12 mouse cellular contexts compared by ENCODE assay signal in genomic region chr5:65678826-65679225, GRCm38 (mm10). TPM values are rescaled to one million over a fixed set of nuclear protein-coding genes. Genes with fewer than 3 reads are reported as not detected.
DNase-seq lines count a peak whose midpoint lies in the region; ATAC-seq and TF ChIP-seq lines count a peak whose summit lies in the region.
"Had no signal": no experiment of that assay in that cellular context is flagged by ENCODE, and none has a peak within 500 bp of the region (broad histone marks: within the 10 kb centered on the region; RNA-seq: fewer than 3 reads in every experiment).

No protein-coding gene starts in this region.

- H3K27me3 ChIP-seq in ES-Bruce4 (ENCODE audit: control insufficient read depth, insufficient read depth, low read length, poor library complexity, severe bottlenecking), result no peaks in the 10 kb centered on the region
- H3K27me3 ChIP-seq in heart, embryonic 13.5 days (replicated peaks), result no peaks in the 10 kb centered on the region
- H3K27me3 ChIP-seq in intestine, embryonic 16.5 days (replicated peaks; ENCODE audit: control insufficient read depth, insufficient read depth, low read length), result no peaks in the 10 kb centered on the region
- H3K27me3 ChIP-seq: CH12.LX; liver, embryonic 12.5 days had no signal

- peaks cover 2% of the 10 kb centered on the region for H3K4me1 ChIP-seq in ES-Bruce4 (ENCODE audit: control insufficient read depth, insufficient read depth, low read length)
- H3K4me1 ChIP-seq in heart, embryonic 13.5 days, result peaks cover 22% of the 10 kb centered on the region
- H3K4me1 ChIP-seq in intestine, embryonic 16.5 days (ENCODE audit: control insufficient read depth, insufficient read depth, low read length), result no peaks in the 10 kb centered on the region

- TF ChIP-seq EP300 in ES-Bruce4 (IDR thresholded peaks at IDR 0.05; ENCODE audit: insufficient read depth, low read depth, low read length), result no peak

- H3K36me3 ChIP-seq in ES-Bruce4 (ENCODE audit: control insufficient read depth, insufficient read depth, low read length, poor library complexity, severe bottlenecking), result peaks cover 12% of the 10 kb centered on the region
- H3K36me3 ChIP-seq in heart, embryonic 13.5 days, result peaks cover 37% of the 10 kb centered on the region
- 0 out of 2 replicates have a peak, but pooled peaks cover 4% of the 10 kb centered on the region for H3K36me3 ChIP-seq in intestine, embryonic 16.5 days (ENCODE audit: control insufficient read depth, insufficient read depth, low read length)

- TF ChIP-seq CTCF in ES-Bruce4 (IDR thresholded peaks at IDR 0.05; ENCODE audit: low read depth, low read length), result no peak

- TF ChIP-seq POLR2A in ES-Bruce4 (IDR thresholded peaks at IDR 0.05; ENCODE audit: insufficient read depth, low read length), result no peak

- H3K4me3 ChIP-seq in ES-Bruce4 (ENCODE audit: low read depth, low read length), result no peak overlapping the region
- H3K4me3 ChIP-seq in heart, embryonic 13.5 days, result no peak overlapping the region
- no peak overlapping the region for H3K4me3 ChIP-seq in intestine, embryonic 16.5 days (ENCODE audit: low read length)
- H3K4me3 ChIP-seq: liver, embryonic 12.5 days had no signal

- 76% methylated on average over 5 of the region's 5 CpGs for WGBS in heart, embryonic 13.5 days
- WGBS in intestine, embryonic 16.5 days, result 83% methylated on average over 5 of the region's 5 CpGs

- H3K9ac ChIP-seq in ES-Bruce4 (ENCODE audit: low read depth, poor library complexity, severe bottlenecking), result no peak overlapping the region
- no peak overlapping the region for H3K9ac ChIP-seq in heart, embryonic 13.5 days
- no peak overlapping the region for H3K9ac ChIP-seq in intestine, embryonic 16.5 days (ENCODE audit: low read depth, low read length)
- H3K9ac ChIP-seq: liver, embryonic 12.5 days had no signal

- no peaks in the 10 kb centered on the region for H3K9me3 ChIP-seq in ES-Bruce4 (replicated peaks; ENCODE audit: control insufficient read depth, insufficient read depth, low read length, poor library complexity, severe bottlenecking)
- H3K9me3 ChIP-seq in heart, embryonic 13.5 days, result no peaks in the 10 kb centered on the region
- no peaks in the 10 kb centered on the region for H3K9me3 ChIP-seq in intestine, embryonic 16.5 days (ENCODE audit: control insufficient read depth, low read length)
- H3K9me3 ChIP-seq: liver, embryonic 12.5 days had no signal

- H3K27ac ChIP-seq in ES-Bruce4 (ENCODE audit: insufficient read depth, low read length), result peak overlapping the region; percentile 73
- peak overlapping the region; percentile 21; the same call in 1 of the 2 replicates for H3K27ac ChIP-seq in heart, embryonic 13.5 days (replicated peaks)
- no peak overlapping the region for H3K27ac ChIP-seq in intestine, embryonic 16.5 days (ENCODE audit: low read length)
- H3K27ac ChIP-seq: liver, embryonic 12.5 days had no signal

- no peak for ATAC-seq in heart, embryonic 13.5 days (ENCODE audit: extremely low read depth, insufficient number of reproducible peaks, low FRiP score, low TSS enrichment)
- ATAC-seq in erythroblast, adult 5-6 weeks (replicated peaks; ENCODE audit: low FRiP score, poor library complexity, severe bottlenecking), result no peak
- no peak for ATAC-seq in intestine, embryonic 16.5 days
- ATAC-seq: liver, embryonic 12.5 days had no signal

- H3K4me2 ChIP-seq in heart, embryonic 13.5 days, result no peak overlapping the region
- no peak overlapping the region for H3K4me2 ChIP-seq in intestine, embryonic 16.5 days (ENCODE audit: low read depth, low read length)
- H3K4me2 ChIP-seq: liver, embryonic 12.5 days had no signal

- DNase-seq in layer of hippocampus, adult 18-20 months (ENCODE audit: low spot score in 2 of 2), result peak; percentile 8 to 58
- DNase-seq in layer of hippocampus, adult 9-10 months (ENCODE audit: low spot score), result no peak
- peak; percentile 23 for DNase-seq in R1 (ENCODE audit: low read depth, low spot score)
- no peak for DNase-seq in spleen, adult 18-20 months
- DNase-seq: kidney, adult 11 months; retina, postnatal 1 day had no signal

RNA-seq across cellular contexts. Expression of gene Pds5a, which starts 19.2 kb away (rescaled TPM):
- 10 to 100 TPM; 79.3 to 80.0 TPM for total RNA-seq in layer of hippocampus, adult 18-20 months (2021)
- polyA plus RNA-seq in ES-Bruce4 (2011; ENCODE audit: insufficient read depth, insufficient read length, low read depth, missing spikeins), result 318 and 327 TPM in 2 replicates
- polyA plus RNA-seq in heart, embryonic 13.5 days (2015; fragmentation: Nextera tagmentation; extraction: Ambion mirVana), result 32.5 and 33.5 TPM in 2 replicates
- total RNA-seq in erythroblast, adult 5-6 weeks (2015; ENCODE audit: low replicate concordance), result 53.1 and 90.5 TPM in 2 replicates
- 94.4 and 98.8 TPM in 2 replicates for total RNA-seq in erythroblast, adult 5-6 weeks (2017; ENCODE audit: low replicate concordance)
- 31.2 and 33.4 TPM in 2 replicates for polyA plus RNA-seq in intestine, embryonic 16.5 days (2015; fragmentation: Nextera tagmentation; extraction: Ambion mirVana)

Comparison
In these comparisons a context has a peak if more than half of its experiments do, and no peak if none do; other contexts are left out.
1. DNase-seq: peak in layer of hippocampus, adult 18-20 months (2 of 2) and R1 (single experiment); none in layer of hippocampus, adult 9-10 months (single experiment) and spleen, adult 18-20 months (0 of 2).